Mouse (Mus musculus): ENCODE measurements around the gene Tenm4.

GRCm38 (mm10) chr7:96904442-96904841 lies 733.4 kb downstream of the Tenm4 start:
- TF ChIP-seq CTCF (IDR thresholded peaks at IDR 0.05; ENCODE audit: low read depth, low read length) (no peak), POLR2A (IDR thresholded peaks at IDR 0.05; ENCODE audit: extremely low read depth, insufficient read depth, low read length) (no peak)

Measured in liver, adult 2 months (tissue).